Mouse (Mus musculus): ENCODE results near the gene Cnga2. TPM values are rescaled to one million over a fixed set of nuclear protein-coding genes. Genes with fewer than 3 reads are reported as not detected.
"Not testable (repeated sequence)": the region's sequence is repeated elsewhere in the genome, so short reads cannot be mapped to it uniquely, and the experiment has no call there.

Gene Cnga2
- polyA plus RNA-seq (2015; fragmentation: Nextera tagmentation; extraction: Ambion mirVana): not detected in 2 replicates

DNA sequence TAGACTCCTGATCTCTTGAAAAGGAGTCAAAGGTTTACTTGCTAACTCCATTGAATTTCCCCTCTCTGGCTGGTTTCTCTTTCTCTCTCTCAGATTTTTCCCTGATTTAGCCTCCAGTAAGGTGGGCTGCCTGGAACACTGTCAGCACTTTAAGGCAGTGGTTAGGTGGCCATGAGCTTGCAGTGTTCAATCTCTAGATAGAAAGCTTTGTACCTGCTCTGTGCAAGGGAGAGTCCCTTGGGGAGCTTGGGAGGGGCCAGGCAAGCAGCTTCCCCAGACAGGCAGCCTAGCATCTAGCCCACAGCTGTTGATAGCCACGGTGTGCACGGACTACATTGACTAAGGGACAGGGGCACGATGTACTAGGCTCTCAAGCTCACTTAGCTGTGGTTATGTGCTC lies at the start of gene Cnga2:
TSS of gene Cnga2 (plus strand) at position 301 of the 400 bp plus-strand sequence.
- ATAC-seq: no peak
- no peak within 1 kb of the TSS for H3K4me3 ChIP-seq (replicated peaks)
- no peaks in the 10 kb centered on the region for H3K9me3 ChIP-seq
- no peaks in the 10 kb centered on the region for H3K4me1 ChIP-seq (replicated peaks)
- no peaks in the 10 kb centered on the region for H3K27me3 ChIP-seq (replicated peaks)
- H3K27ac ChIP-seq: no peak within 1 kb of the TSS
- H3K9ac ChIP-seq: no peak within 1 kb of the TSS
- WGBS: 77% methylated on average over 3 of the region's 3 CpGs
- no peaks in the 10 kb centered on the region for H3K36me3 ChIP-seq
- H3K4me2 ChIP-seq (replicated peaks): no peak within 1 kb of the TSS

GRCm38 (mm10) chrX:71946631-71947030 lies 45.0 kb upstream of the Cnga2 start:
- Histone ChIP-seq H3K36me3 (no peaks in the 10 kb centered on the region), H3K4me2 (replicated peaks) (no peak overlapping the region), H3K9ac (no peak overlapping the region), H3K4me1 (replicated peaks) (no peaks in the 10 kb centered on the region), H3K27me3 (replicated peaks) (no peaks in the 10 kb centered on the region), H3K9me3 (no peaks in the 10 kb centered on the region), H3K4me3 (replicated peaks) (no peak overlapping the region), H3K27ac (no peak overlapping the region)
- 25% methylated on average over 3 of the region's 3 CpGs for WGBS
- ATAC-seq: no peak

- no peak overlapping the region for H3K27ac ChIP-seq
- ATAC-seq: no peak
- no peaks in the 10 kb centered on the region for H3K36me3 ChIP-seq
- H3K4me3 ChIP-seq (replicated peaks): no peak overlapping the region
- no peak overlapping the region for H3K9ac ChIP-seq
- no peaks in the 10 kb centered on the region for H3K27me3 ChIP-seq (replicated peaks)
- no peak overlapping the region for H3K4me2 ChIP-seq (replicated peaks)
- H3K9me3 ChIP-seq: no peaks in the 10 kb centered on the region
- H3K4me1 ChIP-seq (replicated peaks): no peaks in the 10 kb centered on the region
Measured at GRCm38 (mm10) chrX:71958366-71958765, 33.3 kb upstream of the Cnga2 start.

DNA sequence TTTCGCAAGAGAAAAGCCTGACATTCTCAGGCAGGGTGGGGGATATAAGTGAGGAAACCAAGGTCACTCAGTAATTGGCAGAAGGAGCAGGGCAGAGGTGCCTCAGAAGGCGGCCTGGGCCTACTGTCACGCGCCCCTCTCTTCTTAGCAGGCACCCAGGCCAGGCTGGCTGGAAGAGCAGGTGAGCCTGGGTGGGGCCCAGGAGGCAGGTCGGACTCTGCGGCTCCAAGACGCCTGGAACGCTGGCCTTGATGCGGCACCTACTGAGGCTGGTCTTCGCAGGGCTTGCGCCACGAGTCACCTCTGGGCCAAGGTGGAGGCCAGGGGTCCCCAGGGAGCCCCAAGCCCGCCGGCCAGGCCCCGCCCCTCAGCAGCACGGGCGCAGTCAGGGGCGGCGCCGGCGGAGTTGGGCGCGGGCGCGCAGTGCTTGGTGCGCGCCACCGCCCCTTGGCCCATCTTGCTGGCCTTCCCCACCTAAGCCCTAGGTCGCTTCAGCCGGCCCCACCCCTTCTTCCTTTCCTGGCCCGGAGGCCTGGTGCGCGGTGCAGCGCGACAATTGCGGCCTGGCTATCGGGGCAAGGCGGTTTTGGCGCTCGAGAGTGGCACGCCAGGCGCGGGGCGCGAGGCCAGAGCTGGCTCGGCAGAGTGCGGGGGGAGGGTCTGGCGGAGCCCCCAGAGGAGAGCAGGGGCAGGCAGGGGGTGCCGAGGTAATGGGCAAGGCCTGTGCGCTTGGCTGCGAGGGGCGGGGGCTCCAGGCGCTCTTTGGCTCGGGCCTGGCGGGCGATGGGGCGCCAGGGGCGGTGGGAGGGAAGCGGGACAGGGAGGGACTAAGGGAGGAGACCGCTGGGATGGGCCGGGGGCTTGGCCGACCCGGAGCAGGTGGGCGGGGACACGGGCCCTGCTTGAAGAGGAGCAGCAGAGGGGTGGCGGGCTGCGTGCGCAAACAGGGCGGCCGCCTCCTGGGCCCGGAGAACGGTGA lies 29.3 kb upstream of the Cnga2 start, which contains the start of gene Prrg3:
TSS of gene Prrg3 (plus strand) at position 552 of the 979 bp plus-strand sequence.
- Histone ChIP-seq H3K4me2 (replicated peaks) (peak within 1 kb of the TSS; percentile 84), H3K9ac (peak within 1 kb of the TSS; percentile 54), H3K27me3 (replicated peaks) (no peaks in the 10 kb centered on the region), H3K27ac (no peak within 1 kb of the TSS), H3K4me3 (replicated peaks) (peak within 1 kb of the TSS; percentile 49), H3K9me3 (no peaks in the 10 kb centered on the region), H3K4me1 (replicated peaks) (no peaks in the 10 kb centered on the region), H3K36me3 (no peaks in the 10 kb centered on the region)
- 20% methylated on average over 70 of the region's 72 CpGs for WGBS
- ATAC-seq: peak; percentile 94

GRCm38 (mm10) chrX:71963275-71963912 lies 28.3 kb upstream of the Cnga2 start:
- peak overlapping the region; percentile 54 for H3K9ac ChIP-seq
- no peaks in the 10 kb centered on the region for H3K27me3 ChIP-seq (replicated peaks)
- H3K36me3 ChIP-seq: no peaks in the 10 kb centered on the region
- peak overlapping the region; percentile 49 for H3K4me3 ChIP-seq (replicated peaks)
- no peaks in the 10 kb centered on the region for H3K4me1 ChIP-seq (replicated peaks)
- peak overlapping the region; percentile 84 for H3K4me2 ChIP-seq (replicated peaks)
- ATAC-seq: no peak
- H3K9me3 ChIP-seq: no peaks in the 10 kb centered on the region
- WGBS: 39% methylated on average over 9 of the region's 9 CpGs
- no peak overlapping the region for H3K27ac ChIP-seq

DNA sequence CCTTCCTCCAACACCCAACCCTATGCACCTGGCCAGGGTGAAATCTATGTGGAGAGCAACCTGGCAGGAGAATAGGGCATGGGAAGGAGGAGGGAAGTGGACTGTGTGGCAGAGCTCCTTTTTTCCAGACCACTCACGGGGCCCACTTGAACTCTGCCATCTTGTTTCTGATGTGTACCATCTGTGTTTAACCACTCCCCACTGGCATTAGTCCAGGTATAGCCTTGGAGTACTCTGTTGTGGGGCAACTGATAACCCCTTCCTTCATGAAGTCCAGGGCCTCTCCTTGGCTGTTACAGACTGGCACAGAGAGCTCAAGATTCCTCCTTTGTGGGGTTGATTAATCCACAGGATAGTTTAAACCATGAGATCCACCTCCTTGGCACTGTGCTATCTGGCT lies 23.4 kb upstream of the Cnga2 start:
- H3K4me1 ChIP-seq (replicated peaks): no peaks in the 10 kb centered on the region
- no peaks in the 10 kb centered on the region for H3K27me3 ChIP-seq (replicated peaks)
- H3K9me3 ChIP-seq: no peaks in the 10 kb centered on the region
- ATAC-seq: no peak
- 75% methylated on average over 1 of the region's 1 CpGs for WGBS
- no peak overlapping the region for H3K9ac ChIP-seq
- H3K36me3 ChIP-seq: no peaks in the 10 kb centered on the region
- H3K4me3 ChIP-seq (replicated peaks): no peak overlapping the region
- no peak overlapping the region for H3K4me2 ChIP-seq (replicated peaks)
- no peak overlapping the region for H3K27ac ChIP-seq

DNA sequence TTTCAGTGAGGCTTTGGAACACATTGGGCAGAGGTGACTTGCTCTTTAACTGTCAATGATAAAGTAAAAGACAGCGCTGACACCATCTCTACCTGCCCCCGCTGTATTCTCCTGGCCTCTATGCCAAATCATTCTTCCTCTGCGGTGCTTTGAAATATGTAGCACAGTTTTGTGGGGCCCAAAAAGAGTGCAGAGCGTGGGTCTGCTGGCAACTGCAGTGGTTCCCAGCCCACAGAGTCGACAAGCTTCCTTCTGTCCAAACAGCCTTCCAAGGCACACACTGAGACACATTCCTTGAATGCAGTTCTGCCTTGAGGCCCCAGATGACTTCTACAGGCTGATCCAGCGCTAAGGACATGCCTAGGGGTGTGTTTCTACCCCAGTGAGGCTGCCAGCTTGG lies 22.8 kb upstream of the Cnga2 start:
- no peak overlapping the region for H3K4me2 ChIP-seq (replicated peaks)
- H3K4me3 ChIP-seq (replicated peaks): no peak overlapping the region
- no peaks in the 10 kb centered on the region for H3K27me3 ChIP-seq (replicated peaks)
- H3K27ac ChIP-seq: no peak overlapping the region
- WGBS: 79% methylated on average over 6 of the region's 6 CpGs
- H3K4me1 ChIP-seq (replicated peaks): no peaks in the 10 kb centered on the region
- no peak for ATAC-seq
- H3K9me3 ChIP-seq: no peaks in the 10 kb centered on the region
- H3K9ac ChIP-seq: no peak overlapping the region
- no peaks in the 10 kb centered on the region for H3K36me3 ChIP-seq

GRCm38 (mm10) chrX:71971325-71971724 lies 20.3 kb upstream of the Cnga2 start:
- Histone ChIP-seq H3K27ac (no peak overlapping the region), H3K9me3 (no peaks in the 10 kb centered on the region), H3K4me3 (replicated peaks) (no peak overlapping the region), H3K4me2 (replicated peaks) (no peak overlapping the region), H3K9ac (no peak overlapping the region), H3K27me3 (replicated peaks) (no peaks in the 10 kb centered on the region), H3K36me3 (no peaks in the 10 kb centered on the region), H3K4me1 (replicated peaks) (no peaks in the 10 kb centered on the region)
- no peak for ATAC-seq
- WGBS: 69% methylated on average over 5 of the region's 5 CpGs

GRCm38 (mm10) chrX:71972686-71973085 lies 19.0 kb upstream of the Cnga2 start, which contains the start of gene Fate1:
Fate1 (plus strand) TSS chrX:71972986.
- Histone ChIP-seq H3K9me3 (no peaks in the 10 kb centered on the region), H3K27me3 (replicated peaks) (no peaks in the 10 kb centered on the region), H3K4me1 (replicated peaks) (no peaks in the 10 kb centered on the region), H3K36me3 (no peaks in the 10 kb centered on the region), H3K9ac (no peak within 1 kb of the TSS), H3K4me3 (replicated peaks) (no peak within 1 kb of the TSS), H3K27ac (no peak within 1 kb of the TSS), H3K4me2 (replicated peaks) (no peak within 1 kb of the TSS)
- ATAC-seq: no peak
- 64% methylated on average over 2 of the region's 2 CpGs for WGBS

GRCm38 (mm10) chrX:71977681-71978080 lies 14.0 kb upstream of the Cnga2 start:
- not testable (repeated sequence) for H3K27me3 ChIP-seq (replicated peaks); H3K9ac ChIP-seq; ATAC-seq; H3K4me1 ChIP-seq (replicated peaks); H3K9me3 ChIP-seq; H3K36me3 ChIP-seq; H3K4me3 ChIP-seq (replicated peaks); H3K27ac ChIP-seq; H3K4me2 ChIP-seq (replicated peaks)

DNA sequence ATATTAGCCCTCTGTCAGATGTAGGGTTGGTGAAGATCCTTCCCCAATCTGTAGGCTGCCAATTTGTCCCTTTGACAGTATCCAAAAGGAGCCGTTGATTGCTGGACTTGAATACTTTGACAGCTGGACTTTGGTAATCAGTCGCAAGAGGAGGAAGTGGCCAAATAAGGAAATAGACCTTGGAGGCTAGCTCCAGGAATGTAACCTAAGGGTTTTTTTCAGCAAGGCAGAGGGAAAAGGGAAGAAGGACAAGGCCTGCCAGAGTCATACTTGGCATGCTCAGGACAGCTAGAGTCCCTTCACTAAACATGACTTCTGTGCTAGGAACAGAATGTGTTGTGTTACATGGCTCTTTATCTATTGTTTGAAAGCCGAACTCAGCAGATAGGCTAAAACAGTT lies 11.2 kb upstream of the Cnga2 start:
- WGBS: 69% methylated on average over 3 of the region's 3 CpGs
- no peak overlapping the region for H3K9ac ChIP-seq
- H3K4me3 ChIP-seq (replicated peaks): no peak overlapping the region
- ATAC-seq: no peak
- H3K4me2 ChIP-seq (replicated peaks): no peak overlapping the region
- H3K27ac ChIP-seq: no peak overlapping the region
- no peaks in the 10 kb centered on the region for H3K36me3 ChIP-seq
- H3K9me3 ChIP-seq: no peaks in the 10 kb centered on the region
- no peaks in the 10 kb centered on the region for H3K4me1 ChIP-seq (replicated peaks)
- H3K27me3 ChIP-seq (replicated peaks): no peaks in the 10 kb centered on the region

DNA sequence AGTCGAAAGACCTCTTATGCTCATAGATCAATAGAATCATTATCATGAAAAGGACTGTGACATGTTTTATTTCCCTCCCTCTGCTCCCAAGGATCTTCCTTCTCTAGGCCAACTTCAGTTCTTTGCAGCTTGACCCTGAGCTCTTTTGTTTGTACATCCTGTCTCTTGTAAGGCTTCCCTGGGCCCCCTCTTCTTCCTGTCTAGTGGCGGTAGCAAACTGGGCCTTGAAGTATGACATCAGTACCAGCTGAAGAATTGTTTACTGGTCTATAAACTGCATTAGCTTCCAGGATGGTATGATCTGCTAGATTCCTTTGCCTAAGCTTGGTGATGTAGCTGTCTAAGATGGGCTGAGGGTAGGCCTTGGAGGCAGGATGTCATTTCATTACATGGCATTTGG lies 10.3 kb upstream of the Cnga2 start:
- no peak overlapping the region for H3K4me2 ChIP-seq (replicated peaks)
- no peaks in the 10 kb centered on the region for H3K4me1 ChIP-seq (replicated peaks)
- H3K4me3 ChIP-seq (replicated peaks): no peak overlapping the region
- no peak overlapping the region for H3K27ac ChIP-seq
- WGBS: 72% methylated on average over 2 of the region's 2 CpGs
- H3K36me3 ChIP-seq: no peaks in the 10 kb centered on the region
- H3K9ac ChIP-seq: no peak overlapping the region
- no peak for ATAC-seq
- H3K9me3 ChIP-seq: no peaks in the 10 kb centered on the region
- H3K27me3 ChIP-seq (replicated peaks): no peaks in the 10 kb centered on the region

All from intestine, embryonic 15.5 days (tissue).